Mouse (Mus musculus) kidney, embryonic 14.5 days (tissue): Measurements from ENCODE around the gene Ap1ar. TPM values are rescaled to one million over a fixed set of nuclear protein-coding genes. Genes with fewer than 3 reads are reported as not detected.

Experiments used
- ATAC-seq: fragments of 200-750 bp; cut with Nextera tagmentation; 2 replicates; pipeline ENCODE4 v1.8.0; 2017; ENCODE audit warnings: moderate number of reproducible peaks, mild to moderate bottlenecking, moderate TSS enrichment, moderate library complexity; ENCODE audit not compliant: low FRiP score, low TSS enrichment
- H3K27ac ChIP-seq: fragments of 300-500 bp; sonication (generic); 2 replicates; pipeline ENCODE4 v1.5.1; 2014; ENCODE audit warnings: low read depth, mild to moderate bottlenecking, low read length, moderate library complexity, mixed read lengths
- H3K27me3 ChIP-seq: fragments of 300-500 bp; sonication (generic); 2 replicates; pipeline ENCODE4 v1.6.1; 2014; ENCODE audit warnings: mild to moderate bottlenecking, low read length; ENCODE audit not compliant: control insufficient read depth, insufficient read depth
- H3K36me3 ChIP-seq: fragments of 300-500 bp; sonication (generic); 2 replicates; pipeline ENCODE4 v1.6.1; 2014; ENCODE audit warnings: low read length, mixed read lengths; ENCODE audit not compliant: control insufficient read depth, insufficient read depth
- H3K4me1 ChIP-seq: fragments of 300-500 bp; sonication (generic); 2 replicates; pipeline ENCODE4 v1.6.1; 2014; ENCODE audit warnings: low read length, mixed read lengths; ENCODE audit not compliant: control insufficient read depth, insufficient read depth
- H3K4me2 ChIP-seq: fragments of 300-500 bp; sonication (generic); replicated peaks from 2 replicates; pipeline ENCODE4 v1.6.1; 2014; ENCODE audit warnings: low read depth, mild to moderate bottlenecking, low read length
- H3K4me3 ChIP-seq: fragments of 300-500 bp; sonication (generic); 2 replicates; pipeline ENCODE4 v1.5.1; 2014; ENCODE audit warnings: mild to moderate bottlenecking, low read length
- H3K9ac ChIP-seq: fragments of 300-500 bp; sonication (generic); 2 replicates; pipeline ENCODE4 v1.6.1; 2014; ENCODE audit warnings: low read depth, mild to moderate bottlenecking, low read length, moderate library complexity
- H3K9me3 ChIP-seq: fragments of 300-500 bp; sonication (generic); 2 replicates; pipeline ENCODE4 v1.6.1; 2016; ENCODE audit warnings: low read length; ENCODE audit not compliant: control insufficient read depth
- WGBS: fragments of 180-500 bp; shearing (Covaris S2); extraction: QIAGEN DNeasy Blood & Tissue Kit; methylation state at CpG from one replicate; pipeline ENCODE4 v1.1.7; 2014; 5-methylcytosine and 5-hydroxymethylcytosine counted together
- polyA plus RNA-seq: library from polyadenylated mRNA; unstranded; fragments of >200 nt; fragmentation: Nextera tagmentation; extraction: Ambion mirVana; gene quantifications from 2 replicates; pipeline ENCODE4 v1.2.1, GENCODE M21; 2014

Gene Ap1ar
- 54.9 and 60.9 TPM in 2 replicates for polyA plus RNA-seq

DNA sequence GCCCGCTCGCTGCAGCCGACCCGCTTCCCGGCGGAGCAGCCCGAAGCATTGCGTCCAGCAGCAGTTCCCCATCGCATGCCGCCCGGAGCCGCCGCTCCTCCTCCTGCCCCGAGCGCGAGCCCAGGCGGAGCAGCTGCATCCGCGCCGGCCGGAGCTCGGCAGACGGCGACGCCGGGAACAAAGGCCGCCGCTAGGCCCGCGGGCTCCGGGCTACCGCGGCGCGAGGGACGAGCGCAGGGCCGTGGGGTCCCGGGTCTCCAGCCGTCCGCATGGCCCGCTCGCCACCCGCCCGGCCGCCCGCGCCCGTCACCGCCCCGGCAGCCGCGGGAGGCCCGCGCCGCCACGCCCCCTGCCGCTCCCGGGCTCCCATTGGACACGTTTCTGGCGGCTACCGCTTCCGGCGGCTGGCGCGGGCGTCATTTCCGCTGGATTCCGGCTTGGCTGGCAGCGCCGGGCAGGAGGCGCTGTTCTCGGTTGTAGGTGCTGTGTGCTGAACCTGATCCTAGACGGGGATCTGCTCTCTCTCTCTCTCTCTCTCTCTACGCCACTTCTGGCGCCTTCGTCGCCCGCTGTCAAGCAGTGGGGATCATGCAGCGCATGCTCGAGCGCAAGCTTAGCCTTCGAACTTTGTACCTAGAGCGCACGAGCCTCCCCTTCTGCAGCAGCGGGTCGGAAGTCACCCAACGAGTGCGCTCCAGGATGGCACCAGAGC lies at the start of gene Ap1ar:
TSS of gene Ap1ar (minus strand) at position 370 of the 712 bp plus-strand sequence.
- peak; percentile 98 for ATAC-seq
- no peaks in the 10 kb centered on the region for H3K9me3 ChIP-seq
- peaks cover 6% of the 10 kb centered on the region; the same call in 1 of the 2 replicates for H3K4me1 ChIP-seq
- H3K36me3 ChIP-seq, result no peaks in the 10 kb centered on the region
- H3K27me3 ChIP-seq, result no peaks in the 10 kb centered on the region
- peak within 1 kb of the TSS; percentile 61 for H3K4me2 ChIP-seq
- H3K27ac ChIP-seq, result peak within 1 kb of the TSS; percentile 90
- peak within 1 kb of the TSS; percentile 94 for H3K9ac ChIP-seq
- WGBS, result under 1% methylated on average over 88 of the region's 89 CpGs
- H3K4me3 ChIP-seq, result peak within 1 kb of the TSS; percentile 83

GRCm38 (mm10) chr3:127881684-127882083 lies 44.4 kb upstream of the Ap1ar start:
- no peaks in the 10 kb centered on the region for H3K9me3 ChIP-seq
- H3K4me3 ChIP-seq, result no peak overlapping the region
- H3K27ac ChIP-seq, result no peak overlapping the region
- H3K4me2 ChIP-seq, result no peak overlapping the region
- no peak overlapping the region for H3K9ac ChIP-seq
- ATAC-seq, result no peak
- H3K36me3 ChIP-seq, result no peaks in the 10 kb centered on the region
- H3K4me1 ChIP-seq, result no peaks in the 10 kb centered on the region
- H3K27me3 ChIP-seq, result no peaks in the 10 kb centered on the region
- WGBS, result 52% methylated on average over 2 of the region's 2 CpGs

DNA sequence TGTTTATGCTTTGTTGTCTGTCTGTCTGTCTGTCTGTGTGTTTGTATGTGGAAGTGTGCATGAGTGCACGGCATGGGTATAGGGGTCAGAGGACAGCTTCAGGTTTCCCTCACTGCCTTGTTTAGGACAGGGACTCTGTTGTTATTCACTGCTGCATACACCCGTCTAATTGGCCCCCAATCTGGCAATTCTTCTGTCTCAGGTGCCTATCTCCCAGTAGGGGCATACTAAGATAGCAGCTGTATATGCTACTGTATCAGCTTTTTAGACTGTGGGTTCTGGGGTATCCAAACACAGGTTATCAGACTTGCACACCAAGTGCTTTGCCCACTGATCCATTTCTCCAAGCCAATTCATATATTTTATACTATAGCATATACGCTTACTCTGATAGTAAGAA lies 42.6 kb upstream of the Ap1ar start:
- ATAC-seq, result no peak
- no peak overlapping the region for H3K27ac ChIP-seq
- H3K4me3 ChIP-seq, result no peak overlapping the region
- no peak overlapping the region for H3K4me2 ChIP-seq
- no peaks in the 10 kb centered on the region for H3K4me1 ChIP-seq
- WGBS, result 75% methylated on average over 3 of the region's 3 CpGs
- H3K9ac ChIP-seq, result no peak overlapping the region
- no peaks in the 10 kb centered on the region for H3K27me3 ChIP-seq
- H3K36me3 ChIP-seq, result no peaks in the 10 kb centered on the region
- no peaks in the 10 kb centered on the region for H3K9me3 ChIP-seq

DNA sequence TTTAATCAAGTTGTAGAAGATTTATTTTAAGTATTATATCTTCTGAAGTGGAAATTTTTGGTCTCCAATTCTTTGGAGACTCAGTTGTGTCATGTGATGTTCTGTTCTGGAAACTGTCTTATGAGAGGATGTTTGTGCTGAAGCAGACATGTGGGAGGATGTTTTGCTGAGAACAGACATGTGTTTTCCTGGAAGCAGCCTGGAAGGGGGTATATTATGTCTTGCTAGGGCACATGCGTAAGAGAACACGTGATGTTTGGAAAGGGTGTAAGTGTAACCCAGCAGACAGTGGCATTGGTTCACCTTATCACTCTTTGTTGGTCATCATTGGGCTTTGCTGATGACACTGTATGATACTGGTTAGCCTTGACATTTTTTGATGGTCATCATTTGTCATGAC lies 38.2 kb upstream of the Ap1ar start:
- Histone ChIP-seq H3K36me3 (no peaks in the 10 kb centered on the region), H3K9ac (no peak overlapping the region), H3K27ac (no peak overlapping the region), H3K4me2 (no peak overlapping the region), H3K9me3 (no peaks in the 10 kb centered on the region), H3K27me3 (no peaks in the 10 kb centered on the region), H3K4me3 (no peak overlapping the region), H3K4me1 (0 out of 2 replicates have a peak, but pooled peaks cover 3% of the 10 kb centered on the region)
- 85% methylated on average over 2 of the region's 2 CpGs for WGBS
- no peak for ATAC-seq

DNA sequence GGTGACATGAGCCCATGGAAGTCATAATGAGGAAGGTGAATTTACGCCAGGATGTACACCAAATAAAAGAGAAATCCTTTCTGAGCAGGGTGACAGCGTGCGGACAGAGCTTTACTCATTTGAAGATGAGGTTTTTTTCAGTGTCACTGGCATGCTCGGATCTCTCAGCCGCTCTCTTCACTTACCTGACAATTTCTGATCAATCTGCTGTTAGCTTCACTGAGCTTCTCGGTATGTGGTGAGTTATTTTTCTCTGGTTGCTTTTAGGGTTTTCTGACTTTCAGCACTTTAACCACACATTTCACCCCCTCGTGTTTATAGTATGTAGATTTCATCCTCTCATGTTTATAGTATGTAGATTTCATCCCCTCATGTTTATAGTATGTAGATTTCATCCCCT lies 37.7 kb upstream of the Ap1ar start:
- no peak overlapping the region for H3K9ac ChIP-seq
- H3K4me1 ChIP-seq, result 0 out of 2 replicates have a peak, but pooled peaks cover 3% of the 10 kb centered on the region
- 76% methylated on average over 7 of the region's 7 CpGs for WGBS
- no peaks in the 10 kb centered on the region for H3K36me3 ChIP-seq
- no peak for ATAC-seq
- H3K9me3 ChIP-seq, result no peaks in the 10 kb centered on the region
- H3K4me3 ChIP-seq, result no peak overlapping the region
- no peak overlapping the region for H3K27ac ChIP-seq
- H3K4me2 ChIP-seq, result no peak overlapping the region
- no peaks in the 10 kb centered on the region for H3K27me3 ChIP-seq

GRCm38 (mm10) chr3:127874254-127874883 lies 37.0 kb upstream of the Ap1ar start:
- ATAC-seq, result peak; percentile 82
- 14% methylated on average over 4 of the region's 4 CpGs for WGBS
- Histone ChIP-seq H3K4me3 (no peak overlapping the region), H3K9ac (no peak overlapping the region), H3K36me3 (no peaks in the 10 kb centered on the region), H3K4me2 (no peak overlapping the region), H3K27ac (no peak overlapping the region), H3K4me1 (0 out of 2 replicates have a peak, but pooled peaks cover 3% of the 10 kb centered on the region), H3K9me3 (no peaks in the 10 kb centered on the region), H3K27me3 (no peaks in the 10 kb centered on the region)

GRCm38 (mm10) chr3:127871575-127871974 lies 34.3 kb upstream of the Ap1ar start:
- H3K27me3 ChIP-seq, result no peaks in the 10 kb centered on the region
- ATAC-seq, result no peak
- H3K4me1 ChIP-seq, result 0 out of 2 replicates have a peak, but pooled peaks cover 3% of the 10 kb centered on the region
- no peak overlapping the region for H3K4me2 ChIP-seq
- H3K9ac ChIP-seq, result no peak overlapping the region
- 76% methylated on average over 9 of the region's 9 CpGs for WGBS
- no peak overlapping the region for H3K4me3 ChIP-seq
- H3K27ac ChIP-seq, result no peak overlapping the region
- no peaks in the 10 kb centered on the region for H3K9me3 ChIP-seq
- H3K36me3 ChIP-seq, result no peaks in the 10 kb centered on the region

GRCm38 (mm10) chr3:127868880-127869279 lies 31.6 kb upstream of the Ap1ar start:
- Histone ChIP-seq H3K9ac (no peak overlapping the region), H3K4me2 (no peak overlapping the region), H3K27ac (no peak overlapping the region), H3K9me3 (no peaks in the 10 kb centered on the region), H3K27me3 (no peaks in the 10 kb centered on the region), H3K36me3 (no peaks in the 10 kb centered on the region), H3K4me3 (no peak overlapping the region), H3K4me1 (no peaks in the 10 kb centered on the region)
- 88% methylated on average over 5 of the region's 5 CpGs for WGBS
- ATAC-seq, result no peak

- 85% methylated on average over 9 of the region's 9 CpGs for WGBS
- Histone ChIP-seq H3K4me3 (no peak overlapping the region), H3K9me3 (no peaks in the 10 kb centered on the region), H3K27ac (no peak overlapping the region), H3K9ac (no peak overlapping the region), H3K36me3 (no peaks in the 10 kb centered on the region), H3K4me1 (no peaks in the 10 kb centered on the region), H3K27me3 (no peaks in the 10 kb centered on the region), H3K4me2 (no peak overlapping the region)
- ATAC-seq, result no peak
Measured at GRCm38 (mm10) chr3:127868046-127868758, 30.9 kb upstream of the Ap1ar start.
